Mouse (Mus musculus): ENCODE data around the gene Tmem218.

GRCm38 (mm10) chr9:37250631-37251030 lies 42.6 kb downstream of the Tmem218 start:
- no peak for TF ChIP-seq CTCF (IDR thresholded peaks at IDR 0.05; ENCODE audit: low read depth)
- TF ChIP-seq EP300 (IDR thresholded peaks at IDR 0.05; ENCODE audit: low read depth), result no peak
